Mouse (Mus musculus) CD4-positive, CD25-positive, alpha-beta regulatory T cell, adult 4 months (primary cell): ENCODE results near the gene Krtap16-1. TPM values are rescaled to one million over a fixed set of nuclear protein-coding genes. Genes with fewer than 3 reads are reported as not detected.

Experiments
- ATAC-seq: one replicate; pipeline ENCODE4 v1.8.0; 2017
- polyA plus RNA-seq, 2 experiments: library from polyadenylated mRNA; unstranded; fragments of 100-300 nt; shearing (Covaris generic); gene quantifications; one replicate each; pipeline ENCODE4 v1.2.1; 2017

Gene Krtap16-1
- polyA plus RNA-seq, 2 experiments from 2014 or later, result not detected

DNA sequence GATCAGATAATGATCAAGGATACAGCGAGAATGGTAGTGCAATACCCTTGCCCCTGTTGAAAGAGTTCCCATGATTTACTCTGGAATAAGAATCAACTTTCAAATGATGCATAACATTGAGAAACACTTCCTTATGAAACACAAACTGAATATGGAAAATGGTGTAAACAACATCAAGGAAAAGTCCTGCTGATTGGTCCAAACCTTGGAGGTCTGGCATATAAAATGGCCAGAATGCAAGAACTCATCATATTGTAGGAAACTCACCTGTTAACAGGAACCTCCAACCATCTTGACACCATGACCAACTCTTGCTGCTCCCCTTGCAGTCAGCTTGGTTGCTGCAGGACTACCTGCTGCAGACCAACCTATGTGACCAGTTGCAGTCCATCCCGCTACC is 38.2 kb downstream of the Krtap16-1 start, which contains the start of gene Krtap9-5:
Gene Krtap9-5, plus strand, starts transcription at position 301 of the 400 bp plus-strand sequence.
- ATAC-seq, result no peak

DNA sequence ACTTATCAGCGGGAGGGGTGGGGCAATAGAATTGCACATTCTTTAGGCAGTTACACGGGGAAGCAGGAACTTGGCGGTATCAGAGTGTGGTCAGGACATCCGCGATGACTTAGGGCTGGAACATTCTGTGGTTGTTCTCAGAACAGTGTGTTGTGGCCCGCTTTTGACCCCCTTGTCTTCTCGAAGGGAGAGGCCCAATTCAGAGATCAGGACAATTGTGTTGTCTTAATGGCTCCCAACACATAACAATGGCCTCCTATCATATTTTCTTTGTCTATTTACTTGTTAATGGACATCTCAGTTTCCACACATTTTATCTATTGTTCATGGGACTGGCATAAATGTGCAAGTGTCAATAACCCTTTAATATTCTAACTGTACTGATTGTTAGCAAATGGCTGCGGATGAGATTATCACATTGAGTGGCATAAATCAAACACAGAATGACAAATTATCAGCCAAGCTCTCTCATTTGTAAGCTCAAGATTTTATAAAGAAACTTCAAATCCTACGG is 48.6 kb downstream of the Krtap16-1 start:
- ATAC-seq, result no peak

DNA sequence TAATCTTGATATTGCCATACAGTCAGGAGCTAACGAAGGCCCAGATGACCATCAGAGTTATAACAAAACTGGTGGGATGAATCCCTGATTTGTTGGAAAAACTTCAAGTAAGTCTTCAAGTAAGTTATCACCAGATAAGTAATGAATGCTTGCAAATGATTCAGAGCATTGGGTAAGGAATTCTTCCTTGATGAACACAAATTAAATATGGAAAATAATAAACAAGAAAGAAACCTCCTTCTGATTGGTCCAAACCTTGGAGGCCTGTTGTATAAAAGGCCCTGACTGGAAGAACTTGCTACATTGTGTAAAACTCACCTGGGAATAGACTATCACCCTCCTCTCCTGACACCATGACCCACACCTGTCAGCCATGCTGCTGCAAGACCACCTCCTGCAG is 50.4 kb downstream of the Krtap16-1 start, which contains the start of gene Krtap31-2:
Gene Krtap31-2, plus strand, starts transcription at position 301 of the 400 bp plus-strand sequence.
- ATAC-seq, result no peak

Other genes starting within 250 kb of the Krtap16-1 start
- not detected for gene Gm11595, start 213.7 kb downstream of the Krtap16-1 start, polyA plus RNA-seq
- not detected for gene Krtap4-8, start 205.9 kb downstream of the Krtap16-1 start, polyA plus RNA-seq
- gene Krtap4-9, start 201.4 kb downstream of the Krtap16-1 start, polyA plus RNA-seq, result not detected
- gene Gm11596, start 193.1 kb downstream of the Krtap16-1 start, polyA plus RNA-seq, result not detected
- gene Gm11569, start 187.7 kb downstream of the Krtap16-1 start, polyA plus RNA-seq, result not detected
- not detected for gene Gm11554, start 182.2 kb downstream of the Krtap16-1 start, polyA plus RNA-seq
- not detected for gene Krtap4-13, start 176.7 kb downstream of the Krtap16-1 start, polyA plus RNA-seq
- not detected for gene Gm11564, start 170.9 kb downstream of the Krtap16-1 start, polyA plus RNA-seq
- not detected for gene 2300003K06Rik, start 148.5 kb downstream of the Krtap16-1 start, polyA plus RNA-seq
- gene Krtap4-16, start 135.0 kb downstream of the Krtap16-1 start, polyA plus RNA-seq, result not detected
- gene Gm11568, start 128.7 kb downstream of the Krtap16-1 start, polyA plus RNA-seq, result not detected
- gene Gm11559, start 122.1 kb downstream of the Krtap16-1 start, polyA plus RNA-seq, result not detected
- not detected for gene Krtap9-1, start 113.2 kb downstream of the Krtap16-1 start, polyA plus RNA-seq
- gene Gm11567, start 107.4 kb downstream of the Krtap16-1 start, polyA plus RNA-seq, result not detected
- gene Krtap31-1, start 78.7 kb downstream of the Krtap16-1 start, polyA plus RNA-seq, result not detected
- gene Gm11565, start 71.8 kb downstream of the Krtap16-1 start, polyA plus RNA-seq, result not detected
- gene Krtap31-2, start 50.3 kb downstream of the Krtap16-1 start, polyA plus RNA-seq, result not detected
- gene Krtap9-5, start 38.1 kb downstream of the Krtap16-1 start, polyA plus RNA-seq, result not detected
- gene Krtap29-1, start 7.5 kb downstream of the Krtap16-1 start, polyA plus RNA-seq, result not detected
- not detected for gene Krtap17-1, start 7.4 kb upstream of the Krtap16-1 start, polyA plus RNA-seq
- not detected for gene Krt33a, start 29.6 kb upstream of the Krtap16-1 start, polyA plus RNA-seq
- not detected for gene Krt33b, start 43.3 kb upstream of the Krtap16-1 start, polyA plus RNA-seq
- not detected for gene Krt34, start 55.0 kb upstream of the Krtap16-1 start, polyA plus RNA-seq
- not detected for gene Krt31, start 64.0 kb upstream of the Krtap16-1 start, polyA plus RNA-seq
- not detected for gene Krt32, start 101.6 kb upstream of the Krtap16-1 start, polyA plus RNA-seq
- not detected for gene Krt35, start 109.6 kb upstream of the Krtap16-1 start, polyA plus RNA-seq
- gene Krt36, start 119.0 kb upstream of the Krtap16-1 start, polyA plus RNA-seq, result not detected
- gene Krt13, start 135.0 kb upstream of the Krtap16-1 start, polyA plus RNA-seq, result not detected
- gene Krt15, start 149.3 kb upstream of the Krtap16-1 start, polyA plus RNA-seq, result not detected
- not detected for gene Krt19, start 162.1 kb upstream of the Krtap16-1 start, polyA plus RNA-seq
- gene Krt9, start 206.6 kb upstream of the Krtap16-1 start, polyA plus RNA-seq, result not detected
- gene Krt14, start 221.0 kb upstream of the Krtap16-1 start, polyA plus RNA-seq, result not detected